Mouse (Mus musculus) CH12.LX (cell line): ENCODE results near the gene Cmtm2b.

Source experiments
- CTCF ChIP-seq, 2 experiments: IDR thresholded peaks in 1 of 2; conservative IDR thresholded peaks in 1 of 2; 2 replicates each; pipeline ENCODE4 v1.5.1; 2011 to 2012; ENCODE audit warnings: low read depth in 2 of 2, low read length in 2 of 2, improper control_type of control experiment in 1 of 2, inconsistent platforms in 1 of 2, mild to moderate bottlenecking in 1 of 2, moderate library complexity in 1 of 2
- EP300 ChIP-seq: IDR thresholded peaks from 2 replicates; pipeline ENCODE4 v1.6.1; 2011; ENCODE audit warnings: low read length, improper control_type of control experiment
- JUND ChIP-seq: conservative IDR thresholded peaks from 2 replicates; pipeline ENCODE4 v1.6.1; 2011; ENCODE audit warnings: low read depth, low read length, improper control_type of control experiment

DNA sequence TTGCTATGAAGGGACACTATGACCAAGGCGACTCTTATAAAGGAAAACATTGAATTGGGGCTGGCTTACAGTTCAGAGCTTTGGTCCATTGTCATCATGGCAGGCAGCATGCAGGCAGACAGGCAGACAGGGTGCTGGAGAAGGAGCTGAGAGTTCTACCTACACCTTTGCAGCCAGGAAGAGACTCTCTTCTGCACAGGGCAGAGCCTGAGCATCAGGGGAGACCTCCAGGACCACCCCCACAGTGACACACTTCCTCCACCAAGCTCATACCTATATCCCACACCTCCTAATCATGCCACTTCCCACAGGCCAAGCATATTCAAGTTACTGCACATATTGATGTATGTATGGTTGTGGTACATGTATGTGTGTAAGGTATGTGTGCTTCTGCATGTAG is 14.8 kb downstream of the Cmtm2b start:
- TF ChIP-seq CTCF (conservative IDR thresholded peaks at IDR 0.05 in 1 of 2, IDR thresholded peaks at IDR 0.05 in 1 of 2; ENCODE audit: low read depth in 2 of 2, low read length in 2 of 2): no peak
- no peak for TF ChIP-seq JUND
- no peak for TF ChIP-seq EP300
